Mouse (Mus musculus) NIH3T3 (cell line): Measurements from ENCODE around the gene Tgfbr3.

Experiments used
- DNase-seq: peaks from one replicate; pipeline ENCODE4 v3.0.0-alpha.2; 2012; ENCODE audit warnings: low read depth

Gene Tgfbr3

DNA sequence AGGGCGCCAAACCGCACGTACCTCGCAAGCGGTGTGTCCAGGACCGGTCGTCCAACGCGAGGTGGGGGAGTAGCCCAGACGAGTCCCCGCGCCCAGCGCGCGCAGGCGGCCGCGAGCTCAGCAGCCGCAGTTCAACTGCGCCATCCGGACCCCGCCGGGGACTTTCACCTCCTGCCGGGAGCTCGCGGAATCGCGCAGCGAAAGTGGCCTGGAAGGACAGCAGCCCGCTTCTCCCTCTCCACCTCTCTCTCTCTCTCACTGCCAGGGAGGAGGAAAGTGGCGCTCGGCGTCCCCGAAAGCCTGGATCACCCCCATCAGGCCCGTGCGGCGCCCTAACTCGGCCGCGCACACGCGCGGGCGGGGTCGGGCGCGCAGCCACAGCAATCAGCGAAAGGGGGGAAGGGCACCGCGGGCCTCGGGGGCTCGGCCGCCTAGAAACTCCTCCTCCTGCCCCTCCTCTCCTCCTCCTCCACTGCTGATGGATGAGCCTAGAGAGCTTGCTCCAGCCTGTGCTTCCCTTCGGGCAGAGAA lies at the start of gene Tgfbr3:
Tgfbr3 (minus strand) TSS at position 396 of the 531 bp plus-strand sequence.
- DNase-seq: peak; percentile 97

DNA sequence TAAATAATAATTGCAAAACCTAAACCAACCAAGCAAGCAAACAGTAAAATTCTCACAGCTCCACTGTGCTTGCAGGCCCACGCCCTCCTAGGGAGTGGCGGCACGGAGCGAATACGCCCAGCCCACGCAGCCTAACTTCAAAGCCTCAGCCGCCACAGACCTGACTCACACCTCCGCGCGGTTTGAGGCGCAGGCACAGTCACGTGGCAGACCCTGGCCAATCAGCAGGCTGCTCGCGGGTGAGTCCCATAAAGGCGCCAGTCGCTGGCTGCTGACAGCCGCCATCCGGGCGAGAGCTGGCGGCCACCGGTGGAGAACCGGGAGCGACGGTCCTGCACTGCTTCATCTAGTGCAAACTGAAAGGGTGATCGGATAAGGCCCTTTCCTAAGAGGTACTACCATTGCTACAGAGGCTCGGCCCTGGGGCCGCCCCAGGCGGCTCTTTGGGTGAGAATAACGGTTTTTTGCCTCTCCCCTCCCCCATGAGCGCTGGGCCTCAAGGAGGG lies 41.5 kb upstream of the Tgfbr3 start, which contains the start of gene Brdt:
Brdt (plus strand) TSS at position 244 of the 506 bp plus-strand sequence.
- DNase-seq: no peak

DNA sequence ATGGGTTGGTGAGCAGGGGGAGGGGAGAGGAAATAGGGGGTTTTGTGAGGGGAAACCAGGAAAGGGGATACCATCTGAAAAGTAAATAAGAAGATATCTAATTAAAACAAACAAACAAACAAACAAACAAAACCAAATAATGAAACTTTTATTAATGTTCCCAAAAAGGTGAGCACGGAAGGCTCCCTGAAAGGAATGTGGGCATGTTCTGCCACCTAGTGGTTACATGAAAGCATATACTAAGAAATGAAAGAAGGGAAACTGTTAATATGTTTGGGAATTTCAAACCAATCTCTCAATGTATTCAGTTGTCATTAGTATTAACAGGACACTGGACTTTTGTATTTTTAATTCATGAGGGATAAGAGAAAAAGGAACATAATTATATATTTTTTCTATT lies 31.3 kb upstream of the Tgfbr3 start:
- DNase-seq: peak; percentile 82

DNA sequence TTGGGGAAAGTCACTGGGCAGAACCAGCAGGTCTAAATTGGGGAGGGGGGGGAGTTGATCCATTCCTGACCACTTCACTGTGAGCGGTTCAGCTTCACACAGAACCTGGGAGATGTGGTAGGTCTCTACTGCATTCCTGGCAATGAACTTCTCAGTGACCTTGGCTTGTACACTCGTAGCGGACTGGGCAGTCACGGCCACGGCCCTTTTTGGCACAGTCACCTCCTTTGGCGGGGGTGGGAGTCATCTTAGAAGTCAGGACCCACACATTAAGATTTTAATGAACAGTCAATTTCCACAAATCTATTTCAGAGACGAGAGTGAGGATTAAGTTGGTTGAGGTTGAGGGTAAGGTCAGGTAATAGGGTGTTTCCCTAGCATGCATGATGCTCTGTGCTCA lies 27.7 kb upstream of the Tgfbr3 start:
- no peak for DNase-seq

DNA sequence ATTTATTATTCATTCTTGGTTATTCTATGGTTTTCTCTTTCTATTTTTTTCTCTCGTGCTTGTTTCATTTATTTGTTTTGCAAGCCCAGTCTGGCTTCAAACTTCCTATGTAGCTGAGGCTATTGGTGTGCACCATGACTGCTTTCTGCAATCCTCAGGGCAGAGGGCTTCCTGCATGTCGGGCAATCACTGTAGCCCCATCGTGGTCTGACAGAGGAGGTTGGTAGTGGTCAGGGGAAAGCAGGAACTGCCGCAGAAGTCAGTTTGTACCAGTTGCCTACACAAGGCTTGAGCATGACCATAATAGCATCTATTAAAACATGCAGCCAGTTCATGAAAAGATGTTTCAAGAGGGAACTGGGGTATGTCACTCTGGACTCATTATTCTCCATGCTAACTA lies 18.0 kb upstream of the Tgfbr3 start:
- no peak for DNase-seq

DNA sequence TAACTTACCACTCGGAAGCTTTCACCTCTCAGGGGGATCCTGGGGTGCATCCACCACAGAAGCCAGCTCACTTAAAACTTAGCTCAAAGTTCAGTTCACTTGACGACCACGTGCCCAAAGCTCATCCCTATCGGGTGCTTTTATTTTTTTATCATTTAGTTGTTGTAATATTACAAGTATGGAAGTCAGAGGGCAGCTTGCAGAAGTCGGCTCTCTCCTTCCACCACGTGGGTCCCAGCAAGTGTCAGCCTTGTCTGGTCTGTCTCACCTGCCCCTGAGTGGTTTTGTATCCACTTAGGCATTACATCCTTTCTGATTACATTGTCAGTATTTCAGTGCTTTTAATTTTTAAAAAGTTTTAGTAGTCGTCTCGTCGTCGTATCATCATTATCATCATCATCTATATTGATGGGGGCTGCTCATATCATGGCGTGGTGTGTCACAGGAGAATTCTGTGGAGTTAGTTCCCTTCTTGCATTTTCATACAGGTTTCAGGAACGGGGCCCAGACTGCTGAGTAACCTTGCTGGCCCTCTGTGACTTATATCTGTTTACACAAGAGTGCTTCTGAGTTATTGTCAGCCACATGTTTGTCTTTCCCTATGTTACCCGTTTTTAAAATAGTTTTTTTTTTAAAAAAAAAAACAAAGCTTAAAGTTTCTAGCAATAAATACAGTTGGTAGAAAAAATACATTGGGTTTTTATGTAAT lies 14.8 kb upstream of the Tgfbr3 start:
- peak; percentile 69 for DNase-seq

DNA sequence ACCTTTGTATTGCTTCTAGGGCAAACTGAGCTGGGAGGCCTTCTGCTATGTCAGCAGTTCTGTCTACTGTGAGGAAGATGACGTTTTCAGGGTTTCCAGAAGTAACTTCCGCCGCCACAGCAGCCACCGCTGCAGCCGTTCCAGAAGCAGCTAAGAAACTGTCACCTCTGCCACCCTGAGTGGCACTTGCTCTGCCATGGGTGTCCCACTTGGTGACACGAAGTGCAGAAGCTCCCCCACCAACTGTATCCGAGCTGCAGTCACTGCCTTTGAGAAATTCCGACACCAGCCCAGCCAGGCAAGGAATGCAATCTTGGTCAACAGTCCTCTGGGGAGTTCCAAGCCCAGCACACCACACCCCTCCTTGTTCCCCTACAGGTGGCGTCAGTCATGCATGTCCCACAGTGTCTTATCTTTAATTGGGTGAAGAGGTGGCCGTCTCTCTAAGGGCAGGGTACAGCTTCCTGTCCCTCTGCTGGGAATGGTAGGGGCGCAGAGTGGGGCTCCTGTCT lies 14.0 kb upstream of the Tgfbr3 start:
- DNase-seq: no peak

DNA sequence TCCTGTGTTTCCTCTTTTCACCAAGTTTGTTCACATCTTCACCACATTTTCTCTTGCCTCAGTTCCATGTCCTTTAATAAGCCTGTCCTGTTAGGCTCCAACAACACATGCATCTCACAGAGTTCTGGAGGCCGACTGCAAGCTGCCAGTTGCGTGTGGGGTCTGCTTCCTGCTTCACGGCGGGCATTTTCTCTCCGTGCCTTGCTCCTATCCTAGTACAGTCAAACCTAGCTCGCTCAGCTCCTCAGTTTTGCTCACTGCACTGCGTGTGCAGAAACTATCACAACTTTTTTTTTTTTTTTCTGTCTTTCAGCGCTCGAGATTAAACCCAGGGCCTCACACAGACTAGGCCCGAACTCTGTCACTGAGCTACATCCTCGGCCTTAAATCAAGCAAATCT lies 9.4 kb upstream of the Tgfbr3 start:
- DNase-seq: no peak

DNA sequence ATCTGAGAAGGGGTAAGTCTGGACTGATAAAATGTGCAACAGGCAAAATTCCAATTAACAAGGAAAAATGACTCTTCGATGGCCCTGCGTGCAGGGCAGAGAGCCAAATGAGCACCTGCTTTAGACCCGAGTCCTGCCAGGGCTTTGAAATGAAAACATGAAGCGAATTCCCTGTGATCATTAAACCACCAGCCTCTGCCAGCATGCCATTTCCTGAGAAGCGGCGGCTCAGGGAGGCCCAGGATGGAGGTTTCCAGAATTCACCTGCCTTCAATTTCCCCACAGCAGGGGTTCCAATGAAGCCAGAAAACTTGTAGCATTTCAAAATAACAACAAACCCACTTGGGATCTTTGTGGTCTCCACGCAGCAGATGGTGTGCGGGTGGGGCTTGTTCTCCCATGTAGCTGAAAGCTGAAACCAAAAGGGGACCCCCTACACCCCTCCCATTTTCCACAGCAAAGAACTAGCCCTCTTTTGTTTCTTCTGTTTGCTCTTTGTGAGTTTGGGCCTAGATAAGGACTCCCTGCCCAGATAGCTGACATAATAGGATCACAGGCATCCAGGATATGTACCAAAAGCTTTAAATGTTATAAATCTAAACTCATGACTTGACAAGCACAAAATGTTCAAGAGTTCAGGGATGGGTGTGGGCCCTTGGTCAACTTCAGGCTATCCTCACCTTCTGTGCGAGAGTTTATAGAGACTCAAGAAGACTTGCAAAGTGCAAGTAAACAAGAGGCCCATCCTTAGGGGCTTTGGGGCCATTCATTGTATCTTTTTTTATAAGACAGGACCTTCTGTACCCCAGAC lies 7.3 kb upstream of the Tgfbr3 start:
- no peak for DNase-seq

DNA sequence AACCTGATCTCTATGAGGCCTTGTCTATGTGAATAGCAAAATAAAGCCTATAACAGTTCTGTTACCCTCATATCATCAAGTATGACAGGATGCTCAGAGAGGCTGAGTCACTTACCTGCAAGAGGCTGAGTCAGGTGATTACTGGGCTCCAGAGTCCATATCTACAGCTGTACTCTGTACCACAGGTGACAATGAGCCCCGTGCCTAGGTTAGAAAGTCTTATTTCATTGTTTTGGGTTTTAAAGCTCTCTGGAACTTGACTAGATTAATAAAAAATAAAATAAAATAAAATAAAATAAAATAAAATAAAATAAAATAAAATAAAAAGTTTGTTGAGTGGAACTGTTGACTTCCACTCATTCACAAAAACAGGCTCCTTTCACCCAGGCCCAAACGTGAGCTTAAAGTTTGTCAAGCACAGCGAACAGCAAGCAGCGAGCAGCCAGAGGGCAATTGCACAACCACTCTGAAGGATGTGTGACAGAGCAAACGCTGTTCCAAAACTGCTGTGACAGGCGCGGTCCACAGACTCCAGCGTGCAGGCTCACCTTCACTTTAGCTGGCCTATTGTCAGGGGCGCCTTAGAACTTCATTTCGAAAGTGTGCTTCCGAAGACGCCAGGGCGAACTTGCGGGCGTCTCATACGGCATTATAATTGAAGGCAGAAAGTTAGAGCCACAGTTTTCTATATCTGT lies 6.5 kb upstream of the Tgfbr3 start:
- DNase-seq: no peak

DNA sequence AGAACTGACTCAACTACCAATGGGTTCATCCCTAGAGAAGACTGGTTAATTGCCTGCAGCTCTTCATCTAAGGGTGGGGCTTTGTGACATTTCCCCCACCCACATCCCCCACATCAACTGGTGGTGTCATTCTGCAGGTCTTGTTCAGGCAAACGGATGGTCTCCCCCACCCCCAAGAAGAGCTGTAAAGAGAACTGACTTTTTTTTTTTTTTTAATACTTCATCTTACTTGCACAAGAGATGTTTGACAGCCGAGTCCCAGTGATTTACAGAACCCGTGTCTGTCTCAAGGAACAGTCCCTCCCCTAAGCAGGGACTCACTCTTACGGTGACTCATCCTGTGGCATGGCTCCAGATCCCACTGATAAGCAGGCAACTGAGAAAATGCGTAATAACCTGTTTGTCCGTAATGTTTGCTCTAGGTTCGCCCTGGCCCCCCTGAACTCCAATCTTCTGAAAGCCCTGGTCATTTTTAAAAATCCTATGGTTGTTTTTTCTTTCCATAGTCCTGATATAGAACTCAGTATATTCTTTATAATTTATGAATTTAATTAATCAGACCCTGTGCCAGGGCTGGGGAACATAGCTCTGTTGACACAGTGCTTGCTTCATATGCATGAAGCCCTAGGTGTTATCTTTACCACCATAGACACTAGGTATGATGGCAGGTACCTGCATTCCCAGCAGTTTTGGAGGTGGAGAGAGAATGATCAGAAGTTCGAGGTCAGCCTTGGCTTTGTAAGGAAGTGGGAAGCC lies 5.8 kb upstream of the Tgfbr3 start:
- peak; percentile 90 for DNase-seq

DNA sequence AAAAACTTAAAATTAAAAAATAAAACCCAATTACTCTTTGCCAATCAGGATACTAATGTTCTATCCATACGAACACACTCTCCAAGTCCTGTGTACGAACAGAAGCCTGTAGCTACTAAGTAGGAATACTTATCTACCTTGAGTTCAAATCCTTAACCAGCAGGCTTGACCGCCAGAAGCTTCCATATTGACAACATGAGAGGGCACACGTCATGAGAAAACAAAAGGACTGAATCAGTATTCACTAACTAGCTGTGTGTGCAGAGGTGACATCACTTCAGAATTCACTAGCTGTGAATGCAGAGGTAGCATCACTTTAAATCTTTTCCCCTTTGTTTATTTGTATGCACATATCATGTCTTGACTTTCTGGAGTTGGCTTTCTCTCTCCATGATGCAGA lies 4.6 kb upstream of the Tgfbr3 start:
- no peak for DNase-seq

DNA sequence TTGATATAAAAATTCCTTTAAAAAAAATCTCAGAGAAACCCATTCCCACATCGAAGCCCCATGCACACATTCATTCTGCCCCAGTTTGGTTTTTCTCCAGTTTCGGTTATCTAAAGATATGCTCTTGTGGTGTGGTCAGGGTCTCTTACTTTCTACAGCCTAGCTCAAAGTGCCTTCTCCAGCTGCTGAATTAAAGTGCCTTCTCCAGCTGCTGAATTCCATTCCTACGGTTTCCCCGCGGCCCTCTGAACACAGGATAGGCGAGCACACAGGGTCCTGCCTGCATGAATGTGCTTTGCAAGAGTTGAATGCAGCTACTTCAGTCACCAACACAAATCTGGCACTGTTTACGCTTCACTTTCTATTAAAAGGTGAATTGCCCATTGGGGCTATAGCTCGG lies 557 bp upstream of the Tgfbr3 start:
- DNase-seq: no peak

DNA sequence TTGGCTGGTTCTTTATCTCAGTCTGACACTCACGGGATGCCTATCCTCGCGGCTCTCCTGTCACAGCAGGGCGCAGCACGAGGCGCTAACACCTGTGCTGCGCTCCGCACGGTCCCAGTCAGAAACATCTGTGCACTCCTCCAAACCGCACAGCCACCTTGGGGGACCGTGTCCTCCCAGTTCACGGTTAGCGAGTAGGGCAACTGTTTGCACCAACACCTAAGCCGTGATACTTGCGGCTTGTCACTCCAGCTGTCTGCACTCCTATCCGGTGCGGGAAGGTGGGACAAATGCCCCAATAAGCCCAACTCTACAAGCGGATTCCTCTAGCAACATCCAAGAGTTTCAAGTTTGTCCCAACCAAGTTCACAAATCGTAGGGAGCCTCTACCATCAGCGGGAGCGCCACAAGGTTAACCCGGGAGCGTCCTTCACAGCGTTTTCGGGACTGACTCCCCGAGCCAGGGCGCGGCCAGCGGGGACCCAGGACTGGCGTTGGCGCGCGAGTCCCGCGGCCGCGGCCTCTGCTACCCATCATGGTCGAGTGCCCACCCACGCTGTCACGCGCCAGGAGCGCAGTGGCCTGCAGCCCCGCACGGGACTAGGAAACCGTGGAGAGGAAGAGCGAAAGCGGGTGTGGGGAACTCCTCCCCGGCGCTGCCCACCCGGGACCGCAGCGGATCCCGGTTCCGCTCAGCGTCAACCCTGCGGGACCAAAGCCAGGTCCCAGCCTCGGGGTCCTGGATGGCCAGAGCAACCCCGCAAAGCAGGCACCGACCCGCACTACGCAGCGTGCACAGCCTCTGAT lies 799 bp downstream of the Tgfbr3 start:
- peak; percentile 59 for DNase-seq

DNA sequence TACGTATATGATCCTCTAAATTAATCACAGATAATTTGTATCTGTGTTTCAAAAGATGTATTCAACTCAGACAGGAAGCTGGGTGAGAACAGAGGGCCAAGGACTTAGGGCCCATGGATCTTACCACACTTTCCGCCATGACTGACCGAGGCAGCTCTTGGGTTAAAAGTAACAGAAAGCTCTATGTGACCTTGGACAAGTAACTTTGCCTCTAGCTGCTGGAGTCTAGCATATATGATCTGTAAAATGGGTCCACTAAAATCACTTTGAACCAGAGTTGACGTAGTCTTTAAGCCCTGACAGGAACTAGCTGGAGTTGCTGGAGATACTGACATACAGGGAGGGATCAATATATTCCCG lies 1.5 kb downstream of the Tgfbr3 start:
- peak; percentile 44 for DNase-seq

DNA sequence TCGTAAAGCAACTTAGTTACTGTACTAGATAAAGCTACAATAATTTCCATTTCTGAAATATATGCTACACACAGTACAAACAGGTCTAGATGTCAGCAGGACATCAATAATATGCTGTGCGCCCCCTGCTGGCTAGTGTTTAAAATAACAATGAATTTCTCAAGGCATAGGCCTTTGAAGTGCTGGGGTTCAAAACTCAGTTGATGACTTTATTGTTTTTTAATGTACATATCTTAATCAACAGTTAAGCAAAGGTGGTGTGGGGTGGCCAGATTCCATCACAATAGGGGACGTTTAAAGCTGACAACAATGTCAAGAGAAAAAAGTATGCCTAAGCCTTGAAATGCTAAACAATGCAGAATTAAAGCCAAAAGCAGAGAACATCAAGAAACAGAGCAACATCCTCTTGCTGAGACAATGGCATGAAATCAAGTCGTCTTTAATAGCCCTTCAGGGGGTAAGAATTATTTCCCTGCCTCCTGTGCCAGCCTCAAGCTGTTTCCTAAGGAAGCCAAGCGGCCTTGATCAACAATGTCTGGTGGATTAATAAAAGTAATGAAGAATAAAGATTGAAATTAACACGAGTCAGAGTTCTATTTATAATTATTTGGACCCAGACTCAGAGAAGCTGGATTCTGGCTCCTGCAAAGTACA lies 2.0 kb downstream of the Tgfbr3 start:
- peak; percentile 94 for DNase-seq

DNA sequence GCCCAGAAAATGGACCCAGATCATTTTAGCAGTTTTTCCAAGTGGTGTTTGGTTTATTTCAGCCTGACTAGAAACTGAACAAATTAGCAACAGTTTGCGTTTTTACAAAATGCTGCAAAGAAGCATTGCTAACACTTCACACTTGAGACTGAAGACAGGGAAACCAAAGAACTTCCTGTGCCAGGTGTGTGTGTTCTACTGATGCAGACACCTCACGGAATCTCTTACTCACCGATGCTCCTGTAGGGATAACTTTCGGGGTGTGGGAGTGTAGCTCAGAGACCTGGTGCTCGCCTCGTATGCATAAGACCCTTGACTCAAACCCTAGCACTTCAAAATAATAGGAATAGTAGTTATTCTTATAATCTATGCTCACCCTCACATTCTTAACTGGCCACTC lies 3.9 kb downstream of the Tgfbr3 start:
- no peak for DNase-seq

DNA sequence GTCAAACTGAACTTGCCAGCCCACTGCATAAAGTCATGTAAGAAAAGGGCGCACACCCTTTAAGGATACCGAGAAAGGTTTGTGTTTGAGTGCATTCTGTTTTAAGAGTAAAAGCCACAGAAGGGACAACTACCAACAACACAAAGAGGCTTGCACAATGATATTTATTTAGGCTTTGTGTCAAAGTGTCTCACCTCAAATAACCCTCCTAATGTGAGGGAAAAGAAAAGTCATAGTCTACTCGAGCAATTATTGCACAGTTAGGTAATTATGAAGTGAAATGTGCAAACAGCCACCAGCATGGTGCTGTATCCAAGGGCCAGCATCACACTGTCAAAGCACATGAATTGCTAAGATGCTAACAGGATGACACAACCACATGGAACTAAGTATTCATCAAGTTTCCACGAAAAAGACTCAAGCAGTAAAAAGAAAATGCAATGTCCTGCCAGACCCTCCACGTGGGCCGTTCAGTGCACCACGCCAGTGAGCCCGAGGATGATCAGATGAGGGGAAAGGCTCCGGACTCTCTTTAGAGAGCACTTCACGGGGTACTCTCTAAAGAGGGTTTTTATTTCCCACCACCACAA lies 5.4 kb downstream of the Tgfbr3 start:
- peak; percentile 38 for DNase-seq

DNA sequence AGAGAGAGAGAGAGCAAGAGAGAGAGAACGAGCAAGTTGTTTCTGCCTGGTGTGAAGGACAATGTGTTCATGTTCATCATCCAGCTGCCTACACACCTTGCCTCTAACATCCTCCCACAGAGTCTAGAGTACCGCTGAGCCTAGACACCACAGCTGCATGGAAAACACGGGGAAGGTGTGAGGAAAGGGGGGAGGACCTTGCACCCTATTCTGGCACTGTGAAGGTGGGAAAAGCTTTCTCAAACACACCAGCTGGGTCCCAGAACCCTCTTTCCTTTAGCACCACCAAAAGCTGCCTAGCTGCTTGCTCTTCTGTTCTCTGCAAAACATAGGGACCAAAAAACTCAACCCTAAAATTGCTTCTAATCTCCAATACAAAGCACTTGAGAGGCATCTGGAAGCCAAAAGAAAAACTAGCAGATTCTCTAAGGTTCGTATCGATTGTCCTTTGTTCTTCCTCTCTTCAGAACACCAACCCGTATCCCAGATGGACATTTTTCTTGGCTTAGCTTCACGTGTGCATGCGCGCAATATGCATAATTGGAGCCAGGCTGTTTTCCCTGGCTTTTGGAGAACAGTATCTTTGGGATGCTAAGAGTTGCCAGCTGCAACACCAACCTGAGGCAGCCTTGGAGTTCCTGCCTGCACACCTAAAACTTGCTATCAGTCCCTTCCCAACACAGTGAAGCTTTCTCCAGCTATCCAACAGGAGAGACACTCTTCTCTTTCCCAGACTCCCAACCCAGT lies 6.7 kb downstream of the Tgfbr3 start:
- DNase-seq: no peak
